Mouse (Mus musculus): ENCODE results near the gene Mob3b.

Gene Mob3b

DNA sequence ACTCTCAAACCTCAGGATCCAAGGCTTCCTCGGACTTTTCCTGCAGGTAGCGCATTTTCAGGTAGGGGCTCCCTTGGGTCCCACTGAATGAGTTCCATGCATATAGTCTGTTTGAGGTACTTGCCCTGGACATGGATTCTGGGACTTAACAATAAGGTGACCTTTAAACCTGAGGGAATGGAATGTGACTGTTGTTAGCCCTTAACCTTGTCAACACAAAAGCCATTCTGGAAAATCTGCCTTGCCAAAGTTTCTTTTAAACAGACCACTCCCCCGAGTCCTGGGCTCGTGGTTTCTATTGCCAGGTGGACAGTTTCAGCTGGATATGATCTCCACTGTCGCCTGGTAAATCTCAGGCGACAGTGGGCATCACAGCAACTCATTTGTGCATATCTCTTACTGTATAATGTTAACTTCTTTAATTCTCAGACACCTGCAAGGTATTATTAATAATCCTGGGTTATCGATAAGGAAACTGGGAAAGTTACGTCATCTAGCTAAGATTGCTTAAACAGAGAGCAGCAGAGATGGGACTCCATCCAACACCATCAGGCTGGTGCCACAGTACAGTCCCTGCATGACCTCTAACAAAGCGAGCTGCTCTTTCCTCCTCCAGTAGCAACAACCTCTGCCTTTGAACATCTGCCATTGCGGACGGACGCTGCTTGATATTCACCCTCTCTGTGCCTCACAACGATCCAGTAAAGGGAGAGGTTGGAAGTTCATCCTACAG, 43.6 kb downstream of the Mob3b start:
- DNase-seq (ENCODE audit: low spot score), result no peak

- DNase-seq (ENCODE audit: low spot score), result no peak
Measured at GRCm38 (mm10) chr4:35112452-35112851, 44.8 kb downstream of the Mob3b start.

GRCm38 (mm10) chr4:35105115-35105773, 52.0 kb downstream of the Mob3b start:
- DNase-seq (ENCODE audit: low spot score), result no peak

GRCm38 (mm10) chr4:35101201-35101600, 56.1 kb downstream of the Mob3b start:
- no peak for DNase-seq (ENCODE audit: low spot score)

- peak; percentile 85 for DNase-seq (ENCODE audit: low spot score)
Measured at GRCm38 (mm10) chr4:35099865-35100780, 57.2 kb downstream of the Mob3b start.

- no peak for DNase-seq (ENCODE audit: low spot score)
Measured at GRCm38 (mm10) chr4:35099210-35099864, 57.9 kb downstream of the Mob3b start.

GRCm38 (mm10) chr4:35098552-35098951, 58.7 kb downstream of the Mob3b start:
- DNase-seq (ENCODE audit: low spot score), result no peak

- DNase-seq (ENCODE audit: low spot score), result no peak
Measured at GRCm38 (mm10) chr4:35096226-35097175, 60.8 kb downstream of the Mob3b start.

- DNase-seq (ENCODE audit: low spot score), result no peak
Measured at GRCm38 (mm10) chr4:35092457-35092856, 64.8 kb downstream of the Mob3b start.

- no peak for DNase-seq (ENCODE audit: low spot score)
Measured at GRCm38 (mm10) chr4:35091157-35091784, 66.0 kb downstream of the Mob3b start.

DNA sequence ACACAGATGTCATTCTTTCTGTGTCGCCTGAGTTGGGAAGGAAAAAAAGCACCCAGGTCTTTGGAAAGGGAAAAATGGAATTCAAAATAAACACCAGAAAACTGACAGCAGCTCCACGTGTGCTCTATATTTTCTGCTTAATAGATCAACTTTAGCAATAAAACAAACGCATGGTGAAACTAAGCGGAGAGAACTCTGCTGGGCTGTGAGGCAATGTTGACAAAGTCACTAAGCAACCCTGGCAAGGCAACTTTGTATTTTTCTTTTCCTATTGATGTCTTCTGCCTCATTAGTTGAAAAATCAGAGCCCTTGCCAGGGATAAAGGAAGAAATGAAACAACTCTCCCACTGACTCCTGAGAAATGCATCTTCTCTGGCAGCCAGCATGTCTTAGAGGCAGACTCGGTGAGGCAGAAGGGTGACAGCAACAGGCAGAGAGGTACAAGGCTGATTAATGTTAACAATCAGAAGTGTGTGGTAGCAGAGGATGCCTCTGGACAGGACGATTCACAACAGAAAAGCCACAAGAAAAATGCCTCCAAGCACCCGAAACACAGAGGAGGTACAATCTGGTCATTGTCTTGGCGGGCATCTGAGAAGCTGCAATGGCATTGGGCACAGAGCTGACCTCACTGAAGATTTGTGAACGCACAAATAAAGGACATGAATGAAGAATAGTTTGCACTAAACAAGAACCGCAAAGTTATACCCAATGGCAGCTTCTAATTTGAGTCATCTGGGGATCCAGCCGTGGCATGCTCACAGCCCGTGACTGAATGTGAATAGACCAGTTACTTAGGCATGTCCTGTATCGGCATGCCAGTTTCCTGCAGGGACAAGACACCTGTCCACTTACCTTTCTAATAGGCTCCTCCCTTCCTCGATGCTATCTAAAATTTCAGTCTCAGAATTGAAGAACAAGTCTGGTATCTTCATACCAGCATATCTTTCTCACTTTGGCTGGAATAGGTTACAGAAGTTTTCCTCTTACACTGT, 67.7 kb downstream of the Mob3b start:
- DNase-seq (ENCODE audit: low spot score), result peak; percentile 77

- DNase-seq (ENCODE audit: low spot score), result no peak
Measured at GRCm38 (mm10) chr4:35086067-35086700, 71.1 kb downstream of the Mob3b start.

DNA sequence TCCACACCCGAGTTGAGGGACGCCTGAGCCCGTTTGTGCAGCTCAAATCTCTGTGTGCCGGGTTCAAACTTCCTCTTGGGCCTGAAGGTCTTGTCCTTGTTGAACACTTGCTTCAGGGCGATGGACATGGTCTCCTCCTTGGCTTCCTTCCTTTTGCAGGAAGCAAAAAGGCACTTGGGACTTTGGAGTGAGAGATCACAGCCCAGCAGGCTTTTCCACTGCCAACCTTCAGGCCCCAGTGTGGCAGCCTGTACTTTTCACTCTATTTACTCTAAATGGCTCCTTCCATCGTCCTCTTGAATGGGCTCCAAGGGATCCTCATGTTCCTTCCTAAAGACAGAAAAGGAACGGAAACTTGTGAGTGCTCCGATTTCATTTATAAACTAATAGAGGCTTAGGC, 73.2 kb downstream of the Mob3b start:
- no peak for DNase-seq (ENCODE audit: low spot score)

GRCm38 (mm10) chr4:35082476-35083114, 74.7 kb downstream of the Mob3b start:
- DNase-seq (ENCODE audit: low spot score), result no peak

- no peak for DNase-seq (ENCODE audit: low spot score)
Measured at GRCm38 (mm10) chr4:35080285-35080684, 77.0 kb downstream of the Mob3b start.

- no peak for DNase-seq (ENCODE audit: low spot score)
Measured at GRCm38 (mm10) chr4:35068739-35069138, 88.5 kb downstream of the Mob3b start.

GRCm38 (mm10) chr4:35066163-35066562, 91.1 kb downstream of the Mob3b start:
- no peak for DNase-seq (ENCODE audit: low spot score)

All from urinary bladder, postnatal 14 days (tissue).